Mouse (Mus musculus) forelimb bud, embryonic 11.5 days (tissue): ENCODE data around the gene Prpf4b.
"Not testable (repeated sequence)": the region's sequence is repeated elsewhere in the genome, so short reads cannot be mapped to it uniquely, and the experiment has no call there.

Source experiments
- DNase-seq: peaks from one replicate; pipeline ENCODE4 v3.0.0-alpha.2; 2012; ENCODE audit warnings: low read depth, low spot score

The Prpf4b gene

GRCm38 (mm10) chr13:34934931-34935644 lies 60.0 kb downstream of the Prpf4b start:
- no peak for DNase-seq

- no peak for DNase-seq
Measured at GRCm38 (mm10) chr13:34942370-34942769, 67.3 kb downstream of the Prpf4b start.

- not testable (repeated sequence) for DNase-seq
Measured at GRCm38 (mm10) chr13:34951437-34951836, 76.3 kb downstream of the Prpf4b start.
